Mouse (Mus musculus) retina, embryonic 14.5 days (tissue): ENCODE data around the gene Vamp2.
A peak's percentile ranks its signal among the peaks of the same experiment; 100 is the strongest.

ENCODE experiments used
- DNase-seq: peaks from one replicate; pipeline ENCODE4 v3.0.0-alpha.2; 2015; ENCODE audit warnings: low spot score

Gene Vamp2

GRCm38 (mm10) chr11:69099177-69099914, 11.1 kb downstream of the Vamp2 start:
- DNase-seq, result no peak

GRCm38 (mm10) chr11:69099915-69100345, 11.6 kb downstream of the Vamp2 start:
- peak; percentile 84 for DNase-seq

DNA sequence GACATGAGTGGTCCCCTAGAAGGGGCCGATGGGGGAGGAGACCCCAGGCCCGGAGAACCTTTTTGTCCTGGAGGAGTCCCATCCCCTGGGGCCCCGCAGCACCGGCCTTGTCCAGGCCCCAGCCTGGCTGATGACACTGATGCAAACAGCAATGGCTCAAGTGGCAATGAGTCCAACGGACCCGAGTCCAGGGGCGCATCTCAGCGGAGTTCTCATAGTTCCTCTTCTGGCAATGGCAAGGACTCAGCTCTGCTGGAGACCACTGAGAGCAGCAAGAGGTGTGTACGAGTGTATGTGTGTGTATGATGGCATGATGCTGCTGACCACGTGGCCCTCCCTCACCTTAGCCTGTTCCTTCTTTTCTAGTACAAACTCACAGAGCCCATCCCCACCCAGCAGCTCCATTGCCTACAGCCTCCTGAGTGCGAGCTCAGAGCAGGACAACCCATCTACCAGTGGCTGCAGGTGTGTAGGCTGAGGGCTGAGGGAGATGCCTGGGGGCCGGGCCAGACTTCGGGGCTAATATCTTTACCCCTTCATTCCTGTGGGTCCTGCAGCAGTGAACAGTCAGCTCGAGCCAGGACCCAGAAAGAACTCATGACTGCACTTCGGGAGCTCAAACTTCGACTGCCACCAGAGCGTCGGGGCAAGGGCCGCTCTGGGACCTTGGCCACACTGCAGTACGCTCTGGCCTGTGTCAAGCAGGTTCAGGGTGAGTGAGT, 12.5 kb downstream of the Vamp2 start:
- DNase-seq, result no peak

- DNase-seq, result no peak
Observed at GRCm38 (mm10) chr11:69101604-69102402, 13.5 kb downstream of the Vamp2 start.

GRCm38 (mm10) chr11:69102403-69102725, 14.1 kb downstream of the Vamp2 start:
- no peak for DNase-seq

DNA sequence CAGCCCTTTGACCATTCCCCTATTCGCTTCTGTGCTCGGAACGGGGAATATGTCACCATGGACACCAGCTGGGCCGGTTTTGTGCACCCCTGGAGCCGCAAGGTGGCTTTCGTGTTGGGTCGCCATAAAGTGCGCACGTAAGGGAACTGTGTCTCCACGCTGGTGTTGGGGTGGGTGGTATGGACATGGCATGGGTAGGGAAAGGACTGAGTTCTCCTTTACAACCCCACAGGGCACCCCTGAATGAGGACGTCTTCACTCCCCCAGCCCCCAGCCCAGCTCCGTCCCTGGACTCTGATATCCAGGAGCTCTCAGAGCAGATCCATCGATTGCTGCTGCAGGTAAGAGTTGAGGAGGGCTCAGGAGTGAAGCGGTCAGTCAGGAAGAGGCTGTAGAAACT, 14.8 kb downstream of the Vamp2 start:
- no peak for DNase-seq

GRCm38 (mm10) chr11:69103531-69104435, 15.5 kb downstream of the Vamp2 start:
- DNase-seq, result no peak

DNA sequence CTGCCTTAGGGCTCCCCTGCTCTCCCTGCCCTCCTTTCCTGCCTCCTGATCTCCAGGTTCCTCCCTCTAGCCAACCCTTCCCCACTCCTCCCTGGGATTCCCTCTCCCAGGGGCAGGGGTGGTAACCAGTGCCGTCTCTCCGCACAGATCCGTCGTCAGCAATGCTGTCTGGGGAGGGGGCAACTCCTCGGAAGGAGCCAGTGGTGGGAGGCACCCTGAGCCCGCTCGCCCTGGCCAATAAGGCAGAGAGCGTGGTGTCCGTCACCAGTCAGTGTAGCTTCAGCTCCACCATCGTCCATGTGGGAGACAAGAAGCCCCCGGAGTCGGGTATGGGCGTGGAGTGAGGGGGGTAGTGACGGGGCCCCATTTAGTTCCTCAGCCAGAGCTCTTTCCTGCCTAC, 16.2 kb downstream of the Vamp2 start:
- DNase-seq, result no peak

DNA sequence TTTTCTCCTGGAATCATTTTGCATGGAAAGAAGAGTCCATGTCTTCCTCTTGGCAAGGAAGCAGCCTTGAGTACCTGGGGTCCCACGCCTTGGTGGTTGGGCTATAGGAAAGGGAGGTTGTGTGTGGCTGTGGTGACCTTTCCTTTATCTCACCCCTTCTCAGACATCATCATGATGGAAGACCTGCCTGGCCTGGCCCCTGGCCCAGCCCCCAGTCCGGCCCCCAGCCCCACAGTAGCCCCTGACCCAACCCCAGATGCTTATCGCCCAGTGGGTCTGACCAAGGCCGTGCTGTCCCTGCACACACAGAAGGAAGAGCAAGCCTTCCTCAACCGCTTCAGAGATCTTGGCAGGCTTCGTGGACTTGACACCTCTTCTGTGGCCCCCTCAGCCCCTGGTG, 16.9 kb downstream of the Vamp2 start:
- DNase-seq, result no peak

GRCm38 (mm10) chr11:69105796-69106195, 17.5 kb downstream of the Vamp2 start:
- no peak for DNase-seq

DNA sequence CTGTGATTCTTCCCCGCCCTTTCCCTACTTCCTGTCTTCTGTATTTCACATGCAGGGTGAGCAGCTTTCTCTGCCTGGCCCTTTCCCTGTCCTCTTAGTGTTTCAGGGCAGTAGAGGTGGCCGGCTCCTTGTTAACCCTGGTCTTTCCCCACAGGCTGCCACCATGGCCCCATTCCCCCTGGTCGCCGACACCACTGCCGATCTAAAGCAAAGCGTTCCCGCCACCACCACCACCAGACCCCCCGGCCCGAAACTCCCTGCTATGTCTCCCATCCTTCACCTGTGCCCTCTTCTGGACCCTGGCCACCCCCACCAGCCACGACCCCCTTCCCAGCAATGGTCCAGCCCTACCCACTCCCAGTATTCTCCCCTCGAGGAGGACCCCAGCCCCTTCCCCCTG, 18.0 kb downstream of the Vamp2 start:
- DNase-seq, result no peak

- no peak for DNase-seq
Observed at GRCm38 (mm10) chr11:69106842-69107241, 18.6 kb downstream of the Vamp2 start.

DNA sequence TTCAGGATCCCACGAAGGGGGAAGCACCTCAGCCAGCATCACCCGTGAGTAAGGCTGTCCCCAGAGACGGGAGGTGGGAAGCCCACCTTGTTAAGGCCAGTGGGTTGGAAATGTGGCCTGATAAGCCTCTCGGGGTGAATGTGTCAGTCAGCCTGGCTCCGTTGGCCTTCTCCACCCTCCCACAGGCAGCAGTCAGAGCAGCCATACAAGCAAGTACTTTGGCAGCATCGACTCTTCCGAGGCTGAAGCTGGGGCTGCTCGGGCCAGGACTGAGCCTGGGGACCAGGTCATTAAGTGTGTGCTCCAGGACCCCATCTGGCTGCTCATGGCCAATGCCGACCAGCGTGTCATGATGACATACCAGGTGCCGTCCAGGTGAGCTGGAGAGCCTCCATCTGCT, 19.4 kb downstream of the Vamp2 start:
- DNase-seq, result no peak

DNA sequence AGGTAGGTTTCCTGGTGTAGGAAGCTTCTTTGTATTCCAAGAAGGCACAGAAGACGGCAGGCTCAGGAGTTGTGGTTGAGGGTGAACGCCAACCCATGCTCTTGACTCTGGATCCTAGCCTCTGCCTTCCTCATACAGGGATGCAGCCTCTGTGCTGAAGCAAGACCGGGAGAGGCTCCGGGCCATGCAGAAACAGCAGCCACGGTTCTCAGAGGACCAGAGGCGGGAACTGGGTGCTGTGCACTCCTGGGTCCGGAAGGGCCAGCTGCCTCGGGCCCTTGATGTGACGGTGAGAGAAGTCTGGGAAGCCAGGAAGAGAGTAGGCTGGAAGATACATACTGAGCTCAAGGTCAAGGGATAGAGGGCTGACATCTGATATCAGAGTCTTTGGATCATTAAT, 19.9 kb downstream of the Vamp2 start:
- no peak for DNase-seq

- DNase-seq, result no peak
Observed at GRCm38 (mm10) chr11:69109032-69109900, 21.0 kb downstream of the Vamp2 start.

GRCm38 (mm10) chr11:69110319-69111046, 22.2 kb downstream of the Vamp2 start:
- peak; percentile 97 for DNase-seq

- DNase-seq, result no peak
Observed at GRCm38 (mm10) chr11:69111051-69111810, 22.9 kb downstream of the Vamp2 start.

- no peak for DNase-seq
Observed at GRCm38 (mm10) chr11:69111865-69112264, 23.6 kb downstream of the Vamp2 start.

DNA sequence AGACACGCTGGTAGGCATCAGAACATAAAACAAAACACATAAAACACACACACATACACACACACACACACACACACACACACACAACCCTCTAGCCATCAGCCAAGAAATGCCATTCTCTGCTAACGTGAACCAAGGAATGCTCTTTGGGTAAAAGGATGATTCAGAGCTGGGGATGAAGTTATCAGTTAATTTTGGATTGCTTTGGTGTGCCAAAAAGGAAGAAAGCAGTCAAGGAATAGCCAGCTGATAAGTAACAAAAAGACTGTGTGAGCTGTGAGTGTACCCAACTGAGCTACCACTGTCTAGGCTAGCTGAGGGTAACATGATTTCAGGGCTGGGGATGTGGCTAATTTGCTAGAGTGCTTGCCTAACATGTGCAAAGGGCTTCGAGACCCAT, 25.7 kb downstream of the Vamp2 start:
- no peak for DNase-seq
